Mouse (Mus musculus) liver, embryonic 14.5 days (tissue): ENCODE results near the gene Ccdc194.

Experiments
- CTCF ChIP-seq: IDR thresholded peaks from 2 replicates; pipeline ENCODE4 v1.5.1; 2016; ENCODE audit warnings: antibody characterized with exemption, low read depth, control low read depth
- EP300 ChIP-seq: IDR thresholded peaks from 2 replicates; pipeline ENCODE4 v1.6.1; 2016; ENCODE audit warnings: antibody characterized with exemption, low read depth

DNA sequence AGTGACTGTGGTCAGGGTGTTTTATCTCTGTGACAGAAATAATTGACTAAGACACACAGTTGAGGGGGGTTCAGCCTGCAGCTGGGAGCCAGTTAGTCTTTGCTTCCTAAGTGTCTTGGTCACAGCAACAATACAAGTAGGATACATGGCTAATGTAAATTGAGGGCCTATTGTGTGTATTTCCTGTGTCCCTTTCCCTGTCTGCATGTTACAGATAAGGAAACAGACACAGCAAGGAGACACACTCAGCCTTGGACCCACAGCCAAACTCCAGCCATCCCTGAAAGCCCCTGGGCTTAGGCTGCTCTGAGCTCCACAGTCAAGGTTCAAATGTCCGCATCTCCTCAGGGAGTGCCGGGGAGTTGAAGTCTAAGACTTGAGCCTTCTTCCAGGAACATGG lies 29.1 kb upstream of the Ccdc194 start:
- TF ChIP-seq CTCF (no peak), EP300 (no peak)
